Mouse (Mus musculus) forebrain, embryonic 14.5 days (tissue): ENCODE results near the gene Kcnq2. TPM values are rescaled to one million over a fixed set of nuclear protein-coding genes. Genes with fewer than 3 reads are reported as not detected.

ENCODE experiments used
- ATAC-seq: fragments of 200-750 bp; cut with Nextera tagmentation; 2 replicates; pipeline ENCODE4 v1.8.0; 2017; ENCODE audit warnings: mild to moderate bottlenecking, moderate library complexity
- DNase-seq: peaks from one replicate; pipeline ENCODE4 v3.0.0-alpha.2; 2015; ENCODE audit warnings: low spot score
- H3K27ac ChIP-seq: fragments of 300-500 bp; sonication (generic); 2 replicates; pipeline ENCODE4 v1.5.1; 2014; ENCODE audit warnings: low read depth, mild to moderate bottlenecking, control low read depth, low read length, moderate library complexity
- H3K27me3 ChIP-seq: fragments of 300-500 bp; sonication (generic); replicated peaks from 2 replicates; pipeline ENCODE4 v1.6.1; 2014; ENCODE audit warnings: low read length, control low read depth, mixed read lengths; ENCODE audit not compliant: control insufficient read depth, insufficient read depth
- H3K36me3 ChIP-seq: fragments of 300-500 bp; sonication (generic); 2 replicates; pipeline ENCODE4 v1.6.1; 2014; ENCODE audit warnings: low read length, control low read depth; ENCODE audit not compliant: control insufficient read depth, insufficient read depth
- H3K4me1 ChIP-seq: fragments of 300-500 bp; sonication (generic); 2 replicates; pipeline ENCODE4 v1.6.1; 2014; ENCODE audit warnings: antibody characterized with exemption, low read length, control low read depth; ENCODE audit not compliant: control insufficient read depth, insufficient read depth
- H3K4me2 ChIP-seq: fragments of 300-500 bp; sonication (generic); 2 replicates; pipeline ENCODE4 v1.6.1; 2014; ENCODE audit warnings: mild to moderate bottlenecking, control low read depth, low read length
- H3K4me3 ChIP-seq: fragments of 300-500 bp; sonication (generic); 2 replicates; pipeline ENCODE4 v1.5.1; 2014; ENCODE audit warnings: low read depth, low read length, control low read depth
- H3K9ac ChIP-seq: fragments of 300-500 bp; sonication (generic); 2 replicates; pipeline ENCODE4 v1.6.1; 2014; ENCODE audit warnings: mild to moderate bottlenecking, low read length, control low read depth, moderate library complexity
- H3K9me3 ChIP-seq: fragments of 300-500 bp; sonication (generic); replicated peaks from 2 replicates; pipeline ENCODE4 v1.6.1; 2016; ENCODE audit warnings: low read length, control low read depth, mixed read lengths; ENCODE audit not compliant: control insufficient read depth
- WGBS: fragments of 180-500 bp; shearing (Covaris S2); extraction: QIAGEN DNeasy Blood & Tissue Kit; methylation state at CpG from one replicate; pipeline ENCODE4 v1.1.7; 2014; 5-methylcytosine and 5-hydroxymethylcytosine counted together
- polyA plus RNA-seq: library from polyadenylated mRNA; unstranded; fragments of >200 nt; fragmentation: Nextera tagmentation; extraction: Ambion mirVana; gene quantifications from 2 replicates; pipeline ENCODE4 v1.2.1, GENCODE M21; 2014

Gene Kcnq2
- polyA plus RNA-seq, 1 experiment from 2014 or later = 22.8 TPM

DNA sequence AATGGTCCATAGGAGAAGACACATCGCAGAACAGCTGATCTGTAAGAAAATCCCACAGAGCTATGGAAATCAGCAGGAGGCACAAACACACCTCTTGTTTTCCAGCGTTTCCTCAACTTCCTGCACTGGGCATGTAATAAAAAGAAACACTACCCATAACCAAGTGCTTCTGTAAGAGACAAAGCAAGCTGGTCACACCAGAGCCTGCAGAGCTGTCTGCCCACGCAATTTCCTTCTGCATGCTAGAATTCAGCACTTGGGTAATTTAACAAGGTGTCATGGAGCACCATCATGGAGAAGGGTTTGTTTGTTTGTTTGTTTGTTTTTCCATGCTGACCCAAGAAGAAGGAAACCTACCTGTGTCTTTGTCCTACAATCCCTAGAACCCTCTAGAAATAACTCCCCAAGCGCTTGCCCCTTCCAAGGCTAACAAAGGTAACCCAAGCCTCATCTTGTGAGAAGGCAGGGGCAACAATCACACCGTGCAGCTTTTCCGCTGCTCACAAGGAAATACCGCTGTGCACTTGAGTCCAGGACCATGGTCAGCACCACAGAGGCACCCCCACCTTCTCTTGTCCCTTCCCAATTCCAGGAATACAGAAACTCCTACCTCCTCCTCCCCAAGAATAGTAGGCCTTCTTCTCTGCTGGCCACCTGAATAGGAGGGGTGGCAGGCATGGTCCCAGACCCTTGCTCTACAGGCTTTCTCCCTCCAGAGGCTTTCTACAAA lies 9.2 kb downstream of the Kcnq2 start:
- no peaks in the 10 kb centered on the region for H3K36me3 ChIP-seq
- H3K9ac ChIP-seq = no peak overlapping the region
- ATAC-seq (no peak), DNase-seq (no peak)
- no peak overlapping the region for H3K4me2 ChIP-seq
- peaks cover 11% of the 10 kb centered on the region for H3K4me1 ChIP-seq
- no peak overlapping the region for H3K4me3 ChIP-seq
- no peaks in the 10 kb centered on the region for H3K27me3 ChIP-seq
- no peaks in the 10 kb centered on the region for H3K9me3 ChIP-seq
- 55% methylated on average over 7 of the region's 7 CpGs for WGBS
- no peak overlapping the region for H3K27ac ChIP-seq

DNA sequence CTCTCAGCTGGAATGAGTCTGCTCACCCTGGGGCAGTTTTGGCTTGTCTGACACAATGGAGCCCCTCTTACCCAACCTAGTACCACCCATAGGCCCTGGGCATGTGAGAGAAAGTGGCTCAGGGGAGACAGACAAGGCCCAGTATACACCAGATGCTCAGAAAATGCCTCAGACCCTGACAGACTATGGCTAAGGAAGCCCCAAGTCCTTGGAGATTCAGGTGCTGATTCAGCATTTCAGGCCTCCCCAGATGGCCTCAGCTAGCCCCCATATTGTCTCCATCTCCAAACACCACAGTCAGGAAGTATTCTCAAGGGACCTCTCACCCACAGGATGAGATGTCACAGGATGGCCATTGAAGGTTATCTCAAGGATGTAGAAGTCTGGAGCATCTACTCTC lies 12.5 kb downstream of the Kcnq2 start:
- Histone ChIP-seq H3K4me3 (no peak overlapping the region), H3K9me3 (no peaks in the 10 kb centered on the region), H3K9ac (no peak overlapping the region), H3K4me2 (no peak overlapping the region), H3K4me1 (peaks cover 36% of the 10 kb centered on the region), H3K36me3 (no peaks in the 10 kb centered on the region), H3K27me3 (no peaks in the 10 kb centered on the region), H3K27ac (no peak overlapping the region)
- ATAC-seq (no peak), DNase-seq (no peak)

DNA sequence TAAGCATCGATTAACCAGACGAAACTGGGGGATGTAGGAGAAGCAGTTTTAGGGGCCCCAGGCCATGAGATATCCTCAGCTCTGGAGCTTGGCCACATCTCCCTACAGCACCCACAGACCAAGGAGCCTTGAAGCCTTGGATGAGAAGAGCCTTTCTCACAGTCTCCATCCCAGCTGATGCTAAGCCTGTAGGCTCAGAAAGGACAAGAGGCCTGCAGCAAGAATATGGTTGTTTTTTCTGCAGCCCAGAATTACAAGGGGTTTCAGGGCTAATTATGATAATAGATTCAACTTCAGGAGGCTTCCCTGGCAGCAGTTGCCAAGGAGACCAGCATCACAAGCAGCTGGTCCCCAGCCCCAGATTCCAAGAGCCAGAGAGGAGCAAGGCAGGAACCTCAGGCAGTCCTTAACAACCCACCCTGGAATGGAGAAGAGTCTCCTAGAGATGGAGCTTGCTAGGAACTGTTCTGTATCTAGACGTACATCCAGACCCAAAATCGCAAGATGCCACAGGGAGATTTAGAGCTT lies 14.1 kb downstream of the Kcnq2 start:
- Histone ChIP-seq H3K4me2 (no peak overlapping the region), H3K4me1 (peaks cover 39% of the 10 kb centered on the region), H3K36me3 (no peaks in the 10 kb centered on the region), H3K9me3 (no peaks in the 10 kb centered on the region), H3K27me3 (no peaks in the 10 kb centered on the region), H3K27ac (peak overlapping the region; percentile 81), H3K4me3 (no peak overlapping the region), H3K9ac (no peak overlapping the region)
- peak; percentile 91 for DNase-seq
- WGBS = 65% methylated on average over 4 of the region's 4 CpGs
- peak; percentile 84 for ATAC-seq

DNA sequence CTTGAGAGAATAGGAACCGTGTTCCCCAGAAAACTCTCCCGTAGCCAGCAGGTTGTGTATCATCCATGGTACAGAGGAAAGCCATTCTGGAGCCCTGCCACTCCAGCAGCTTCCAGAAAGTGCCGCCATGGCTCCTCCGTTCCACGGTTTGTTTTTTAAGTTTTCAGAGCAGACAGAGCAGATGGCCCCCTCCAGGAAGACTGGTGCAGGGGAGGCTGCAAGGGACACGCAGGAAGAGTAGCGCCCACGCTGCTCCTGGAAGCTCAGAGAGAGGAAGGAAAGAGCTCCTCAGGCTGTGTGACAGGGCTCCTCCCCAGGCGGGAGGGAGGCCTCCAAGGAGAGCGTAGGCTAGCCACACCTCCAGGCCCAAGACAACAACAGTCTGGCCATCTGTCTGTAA lies 15.1 kb downstream of the Kcnq2 start:
- H3K4me2 ChIP-seq = no peak overlapping the region
- no peaks in the 10 kb centered on the region for H3K9me3 ChIP-seq
- peaks cover 39% of the 10 kb centered on the region for H3K4me1 ChIP-seq
- no peaks in the 10 kb centered on the region for H3K27me3 ChIP-seq
- peak; percentile 36 for DNase-seq
- no peaks in the 10 kb centered on the region for H3K36me3 ChIP-seq
- H3K9ac ChIP-seq = peak overlapping the region; percentile 25; the same call in 1 of the 2 replicates
- ATAC-seq = peak; percentile 13; the same call in 1 of the 2 replicates
- peak overlapping the region; percentile 81 for H3K27ac ChIP-seq
- no peak overlapping the region for H3K4me3 ChIP-seq
- 35% methylated on average over 10 of the region's 10 CpGs for WGBS

DNA sequence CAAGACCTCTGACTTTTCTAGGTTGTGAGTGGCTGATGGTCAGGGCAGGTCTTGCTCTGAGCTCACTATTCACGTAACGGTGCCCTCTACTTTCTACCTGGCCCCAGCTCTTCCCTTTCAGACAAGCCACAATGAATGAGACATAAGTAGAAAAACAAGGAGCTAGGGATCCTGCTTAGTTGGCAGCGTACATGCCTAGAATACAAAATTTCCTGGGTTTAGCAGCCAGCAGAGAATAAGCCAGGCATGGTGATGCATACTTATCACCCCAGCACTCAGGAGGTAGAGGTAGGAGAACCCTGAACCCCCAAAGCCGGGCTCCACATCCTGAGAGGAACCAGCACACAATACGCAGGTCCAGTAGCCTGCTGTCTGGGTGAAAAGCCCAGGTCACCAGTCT lies 18.7 kb downstream of the Kcnq2 start:
- DNase-seq = peak; percentile 41
- 85% methylated on average over 5 of the region's 5 CpGs for WGBS
- peaks cover 9% of the 10 kb centered on the region for H3K36me3 ChIP-seq
- H3K4me3 ChIP-seq = no peak overlapping the region
- 0 out of 2 replicates have a peak overlapping the region, but pooled peaks have one; percentile 9 for H3K27ac ChIP-seq
- H3K4me1 ChIP-seq = peaks cover 36% of the 10 kb centered on the region
- ATAC-seq = no peak
- H3K9me3 ChIP-seq = no peaks in the 10 kb centered on the region
- no peak overlapping the region for H3K4me2 ChIP-seq
- no peaks in the 10 kb centered on the region for H3K27me3 ChIP-seq
- H3K9ac ChIP-seq = 0 out of 2 replicates have a peak overlapping the region, but pooled peaks have one; percentile 10

DNA sequence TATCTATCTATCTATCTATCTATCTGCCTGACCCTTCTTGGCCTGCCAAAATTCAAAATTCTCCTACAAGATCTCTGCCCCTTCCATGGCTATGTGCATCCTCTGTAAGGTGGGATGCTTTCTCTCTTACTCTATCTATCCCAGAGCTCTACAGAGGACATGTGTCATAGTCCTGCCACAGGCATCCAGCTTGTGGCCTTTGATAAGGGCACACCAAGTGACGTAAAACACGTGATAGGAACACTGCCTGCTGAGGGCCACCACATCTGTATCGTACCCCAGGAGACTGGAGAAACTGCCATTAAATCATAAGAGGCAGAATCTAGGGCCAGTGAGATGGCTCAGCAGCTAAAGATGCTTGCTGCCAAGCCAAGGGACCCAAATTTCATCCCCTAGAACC lies 19.7 kb downstream of the Kcnq2 start:
- Histone ChIP-seq H3K27ac (0 out of 2 replicates have a peak overlapping the region, but pooled peaks have one; percentile 14), H3K27me3 (no peaks in the 10 kb centered on the region), H3K4me3 (no peak overlapping the region), H3K4me1 (peaks cover 26% of the 10 kb centered on the region), H3K4me2 (no peak overlapping the region), H3K36me3 (peaks cover 9% of the 10 kb centered on the region), H3K9me3 (no peaks in the 10 kb centered on the region), H3K9ac (no peak overlapping the region)
- ATAC-seq (no peak), DNase-seq (no peak)
- 86% methylated on average over 3 of the region's 3 CpGs for WGBS

DNA sequence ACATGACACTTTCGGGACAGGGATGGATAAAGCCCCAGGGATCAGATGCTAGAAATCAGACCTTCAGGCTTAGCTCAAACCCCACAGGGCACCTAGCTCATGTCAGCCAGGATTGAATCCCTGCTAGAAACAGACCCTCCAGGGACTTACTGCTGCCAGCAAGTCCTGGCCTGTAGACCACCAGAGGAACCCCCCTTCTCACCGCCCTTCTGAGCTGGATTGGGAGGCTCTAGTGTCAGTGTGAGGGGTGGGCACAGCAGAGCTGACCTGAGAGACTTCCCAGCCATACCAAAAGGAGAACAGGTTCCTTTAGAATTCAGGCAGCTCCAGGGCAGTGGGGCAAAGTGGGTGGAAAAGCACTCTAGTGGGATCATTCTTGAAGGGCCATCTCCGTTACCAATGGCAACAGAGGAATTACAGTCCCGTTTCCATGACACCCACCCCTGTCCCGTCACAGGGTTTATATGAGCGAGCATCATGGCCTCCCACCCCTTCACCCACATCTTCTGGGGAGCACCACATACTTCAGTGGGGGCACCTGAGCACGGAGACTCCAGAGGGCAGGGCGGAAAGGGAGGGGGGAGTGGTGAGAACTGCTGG lies 21.2 kb downstream of the Kcnq2 start:
- Histone ChIP-seq H3K27me3 (no peaks in the 10 kb centered on the region), H3K4me2 (no peak overlapping the region), H3K4me3 (no peak overlapping the region), H3K36me3 (peaks cover 9% of the 10 kb centered on the region), H3K9ac (no peak overlapping the region), H3K9me3 (no peaks in the 10 kb centered on the region), H3K27ac (peak overlapping the region; percentile 1; the same call in 1 of the 2 replicates), H3K4me1 (peaks cover 12% of the 10 kb centered on the region)
- ATAC-seq = no peak
- DNase-seq = peak; percentile 11
- WGBS = 62% methylated on average over 8 of the region's 8 CpGs

DNA sequence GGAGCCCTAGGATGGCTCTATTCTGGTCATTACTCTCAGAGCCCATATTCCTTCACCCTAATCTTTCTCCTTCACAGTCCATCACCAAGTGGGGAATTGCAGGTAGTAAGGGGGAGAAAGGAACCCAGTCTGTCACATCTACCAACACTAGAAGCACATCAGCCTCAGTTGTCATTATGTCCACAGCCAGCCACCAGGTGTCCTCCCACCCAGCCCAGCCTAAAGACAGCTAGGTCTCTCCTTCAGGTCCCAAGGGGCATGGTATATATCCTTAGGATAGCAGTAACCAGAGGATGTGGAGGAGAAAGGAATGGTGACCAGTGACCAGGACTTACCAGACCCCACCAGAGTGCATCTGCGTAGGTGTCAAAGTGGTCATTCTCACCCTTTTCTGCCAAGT lies 23.4 kb downstream of the Kcnq2 start:
- H3K27ac ChIP-seq = no peak overlapping the region
- no peak for DNase-seq
- peaks cover 6% of the 10 kb centered on the region; the same call in 1 of the 2 replicates for H3K4me1 ChIP-seq
- H3K4me3 ChIP-seq = no peak overlapping the region
- no peaks in the 10 kb centered on the region for H3K27me3 ChIP-seq
- no peak for ATAC-seq
- no peaks in the 10 kb centered on the region for H3K9me3 ChIP-seq
- H3K9ac ChIP-seq = no peak overlapping the region
- WGBS = 96% methylated on average over 1 of the region's 1 CpGs
- no peak overlapping the region for H3K4me2 ChIP-seq
- H3K36me3 ChIP-seq = peaks cover 15% of the 10 kb centered on the region

DNA sequence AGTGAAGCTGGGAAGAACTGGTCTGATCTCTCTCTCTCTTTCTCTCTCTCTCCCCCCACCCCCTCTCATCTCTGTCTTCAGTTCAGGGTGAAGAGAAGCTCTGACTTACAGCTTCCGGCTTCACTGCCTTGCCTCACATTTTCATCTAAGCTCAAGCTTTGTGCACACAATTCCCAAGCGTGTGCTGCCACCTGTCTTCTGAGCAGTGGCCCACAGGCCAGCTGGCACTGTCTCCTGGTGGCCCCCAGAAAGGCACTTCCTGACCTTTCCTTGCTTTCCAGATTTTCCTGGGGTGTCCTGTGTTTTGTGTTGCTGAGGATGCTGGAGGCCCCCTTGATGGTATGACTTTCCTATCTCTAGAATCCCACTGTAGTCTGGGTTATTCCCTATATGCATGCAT lies 31.0 kb downstream of the Kcnq2 start:
- Histone ChIP-seq H3K9ac (no peak overlapping the region), H3K4me2 (no peak overlapping the region), H3K36me3 (peaks cover 9% of the 10 kb centered on the region), H3K27ac (no peak overlapping the region), H3K9me3 (no peaks in the 10 kb centered on the region), H3K27me3 (no peaks in the 10 kb centered on the region), H3K4me1 (no peaks in the 10 kb centered on the region), H3K4me3 (no peak overlapping the region)
- 61% methylated on average over 2 of the region's 2 CpGs for WGBS
- ATAC-seq = no peak
- DNase-seq = no peak
